Mouse (Mus musculus) lung, embryonic 14.5 days (tissue): ENCODE data around the gene Pbx4. TPM values are rescaled to one million over a fixed set of nuclear protein-coding genes. Genes with fewer than 3 reads are reported as not detected.

Experiments
- ATAC-seq: fragments of 200-750 bp; cut with Nextera tagmentation; 2 replicates; pipeline ENCODE4 v1.8.0; 2017; ENCODE audit warnings: mild to moderate bottlenecking, moderate TSS enrichment, moderate library complexity; ENCODE audit not compliant: insufficient read depth
- DNase-seq: peaks from one replicate; pipeline ENCODE4 v3.0.0-alpha.2; 2015
- H3K27ac ChIP-seq: fragments of 300-500 bp; sonication (generic); 2 replicates; pipeline ENCODE4 v1.5.1; 2014; ENCODE audit warnings: low read depth, mild to moderate bottlenecking, moderate library complexity
- H3K27me3 ChIP-seq: fragments of 300-500 bp; sonication (generic); 2 replicates; pipeline ENCODE4 v1.6.1; 2014; ENCODE audit warnings: low read length, control low read depth; ENCODE audit not compliant: insufficient read depth
- H3K36me3 ChIP-seq: fragments of 300-500 bp; sonication (generic); 2 replicates; pipeline ENCODE4 v1.6.1; 2014; ENCODE audit warnings: control low read depth; ENCODE audit not compliant: insufficient read depth
- H3K4me1 ChIP-seq: fragments of 300-500 bp; sonication (generic); 2 replicates; pipeline ENCODE4 v1.6.1; 2014; ENCODE audit warnings: antibody characterized with exemption, control low read depth; ENCODE audit not compliant: insufficient read depth
- H3K4me2 ChIP-seq: fragments of 300-500 bp; sonication (generic); 2 replicates; pipeline ENCODE4 v1.6.1; 2014; ENCODE audit warnings: mild to moderate bottlenecking
- H3K4me3 ChIP-seq: fragments of 300-500 bp; sonication (generic); 2 replicates; pipeline ENCODE4 v1.5.1; 2014; ENCODE audit warnings: low read depth, low read length
- H3K9ac ChIP-seq: fragments of 300-500 bp; sonication (generic); 2 replicates; pipeline ENCODE4 v1.6.1; 2014
- H3K9me3 ChIP-seq: fragments of 300-500 bp; sonication (generic); 2 replicates; pipeline ENCODE4 v1.6.1; 2016; ENCODE audit warnings: low read depth, low read length, control low read depth
- CTCF ChIP-seq: IDR thresholded peaks from 2 replicates; pipeline ENCODE4 v1.5.1; 2016; ENCODE audit warnings: antibody characterized with exemption, low read depth
- WGBS: fragments of 180-500 bp; shearing (Covaris S2); extraction: QIAGEN DNeasy Blood & Tissue Kit; methylation state at CpG from one replicate; pipeline ENCODE4 v1.1.7; 2014; 5-methylcytosine and 5-hydroxymethylcytosine counted together
- polyA plus RNA-seq: library from polyadenylated mRNA; unstranded; fragments of >200 nt; fragmentation: Nextera tagmentation; extraction: Ambion mirVana; gene quantifications from 2 replicates; pipeline ENCODE4 v1.2.1, GENCODE M21; 2014

The Pbx4 gene
- polyA plus RNA-seq, 1 experiment from 2014 or later = 7.1 TPM

- Histone ChIP-seq H3K4me1 (peaks cover 9% of the 10 kb centered on the region; the same call in 1 of the 2 replicates), H3K9ac (no peak overlapping the region), H3K27me3 (no peaks in the 10 kb centered on the region), H3K36me3 (peaks cover 60% of the 10 kb centered on the region), H3K4me2 (no peak overlapping the region), H3K9me3 (no peaks in the 10 kb centered on the region), H3K4me3 (no peak overlapping the region), H3K27ac (no peak overlapping the region)
- no peak for TF ChIP-seq CTCF
- ATAC-seq = no peak
- WGBS = 94% methylated on average over 3 of the region's 3 CpGs
- DNase-seq = no peak
Measured at GRCm38 (mm10) chr8:69794096-69794495, 38.2 kb upstream of the Pbx4 start.

- Histone ChIP-seq H3K4me3 (no peak overlapping the region), H3K9ac (no peak overlapping the region), H3K4me2 (no peak overlapping the region), H3K27ac (no peak overlapping the region), H3K27me3 (no peaks in the 10 kb centered on the region), H3K9me3 (no peaks in the 10 kb centered on the region), H3K4me1 (peaks cover 9% of the 10 kb centered on the region; the same call in 1 of the 2 replicates), H3K36me3 (peaks cover 68% of the 10 kb centered on the region)
- ATAC-seq (no peak), DNase-seq (no peak)
- 95% methylated on average over 6 of the region's 6 CpGs for WGBS
- TF ChIP-seq CTCF = no peak
Measured at GRCm38 (mm10) chr8:69794901-69795300, 37.4 kb upstream of the Pbx4 start.

- H3K9ac ChIP-seq = no peak overlapping the region
- no peak overlapping the region for H3K27ac ChIP-seq
- peaks cover 5% of the 10 kb centered on the region; the same call in 1 of the 2 replicates for H3K4me1 ChIP-seq
- ATAC-seq (no peak), DNase-seq (no peak)
- H3K4me3 ChIP-seq = no peak overlapping the region
- no peak overlapping the region for H3K4me2 ChIP-seq
- TF ChIP-seq CTCF = no peak
- peaks cover 85% of the 10 kb centered on the region for H3K36me3 ChIP-seq
- H3K9me3 ChIP-seq = no peaks in the 10 kb centered on the region
- 91% methylated on average over 16 of the region's 16 CpGs for WGBS
- H3K27me3 ChIP-seq = no peaks in the 10 kb centered on the region
Measured at GRCm38 (mm10) chr8:69796721-69797345, 35.5 kb upstream of the Pbx4 start.

- no peak for TF ChIP-seq CTCF
- Histone ChIP-seq H3K4me1 (no peaks in the 10 kb centered on the region; the same call in 1 of the 2 replicates), H3K9ac (no peak overlapping the region), H3K4me3 (no peak overlapping the region), H3K27me3 (no peaks in the 10 kb centered on the region), H3K4me2 (no peak overlapping the region), H3K36me3 (peaks cover 93% of the 10 kb centered on the region), H3K9me3 (no peaks in the 10 kb centered on the region), H3K27ac (no peak overlapping the region)
- no peak for ATAC-seq
- WGBS = 92% methylated on average over 10 of the region's 10 CpGs
- DNase-seq = no peak
Measured at GRCm38 (mm10) chr8:69797661-69798060, 34.6 kb upstream of the Pbx4 start.

GRCm38 (mm10) chr8:69799261-69799660, 33.0 kb upstream of the Pbx4 start:
- H3K4me1 ChIP-seq = no peaks in the 10 kb centered on the region
- H3K9me3 ChIP-seq = no peaks in the 10 kb centered on the region
- 92% methylated on average over 8 of the region's 8 CpGs for WGBS

GRCm38 (mm10) chr8:69799946-69800345, 32.3 kb upstream of the Pbx4 start:
- Histone ChIP-seq H3K27me3 (no peaks in the 10 kb centered on the region), H3K9ac (no peak overlapping the region), H3K9me3 (no peaks in the 10 kb centered on the region), H3K4me2 (no peak overlapping the region), H3K36me3 (peaks cover 97% of the 10 kb centered on the region), H3K4me3 (no peak overlapping the region), H3K27ac (no peak overlapping the region), H3K4me1 (no peaks in the 10 kb centered on the region)
- no peak for DNase-seq
- no peak for ATAC-seq
- no peak for TF ChIP-seq CTCF
- WGBS = 90% methylated on average over 5 of the region's 5 CpGs

More at GRCm38 (mm10) chr8:69799261-69799660, 33.0 kb upstream of the Pbx4 start:
- Histone ChIP-seq H3K4me3 (no peak overlapping the region), H3K27me3 (no peaks in the 10 kb centered on the region), H3K36me3 (peaks cover 97% of the 10 kb centered on the region), H3K27ac (no peak overlapping the region), H3K4me2 (no peak overlapping the region), H3K9ac (no peak overlapping the region)
- DNase-seq (no peak), ATAC-seq (no peak)
- no peak for TF ChIP-seq CTCF

GRCm38 (mm10) chr8:69801796-69802195, 30.5 kb upstream of the Pbx4 start:
- Histone ChIP-seq H3K4me2 (no peak overlapping the region), H3K36me3 (peaks cover 97% of the 10 kb centered on the region), H3K27me3 (no peaks in the 10 kb centered on the region), H3K4me1 (no peaks in the 10 kb centered on the region), H3K4me3 (no peak overlapping the region), H3K27ac (no peak overlapping the region), H3K9ac (no peak overlapping the region), H3K9me3 (no peaks in the 10 kb centered on the region)
- no peak for TF ChIP-seq CTCF
- DNase-seq = no peak
- WGBS = 89% methylated on average over 4 of the region's 4 CpGs
- no peak for ATAC-seq
